Mouse (Mus musculus) monocyte, adult 59 days (primary cell): Measurements from ENCODE around the gene Foxk2. TPM values are rescaled to one million over a fixed set of nuclear protein-coding genes. Genes with fewer than 3 reads are reported as not detected.

Experiments
- total RNA-seq, 2 experiments: library from RNA; stranded (reverse); gene quantifications; one replicate each; pipeline ENCODE4 v1.2.4; 2023

Foxk2 gene
- 10 to 100 TPM; 29.2 to 33.9 TPM for total RNA-seq

GRCm38 (mm10) chr11:121259160-121260100 lies at the start of gene Foxk2:
TSS of gene Foxk2 (plus strand) at chr11:121259990.

DNA sequence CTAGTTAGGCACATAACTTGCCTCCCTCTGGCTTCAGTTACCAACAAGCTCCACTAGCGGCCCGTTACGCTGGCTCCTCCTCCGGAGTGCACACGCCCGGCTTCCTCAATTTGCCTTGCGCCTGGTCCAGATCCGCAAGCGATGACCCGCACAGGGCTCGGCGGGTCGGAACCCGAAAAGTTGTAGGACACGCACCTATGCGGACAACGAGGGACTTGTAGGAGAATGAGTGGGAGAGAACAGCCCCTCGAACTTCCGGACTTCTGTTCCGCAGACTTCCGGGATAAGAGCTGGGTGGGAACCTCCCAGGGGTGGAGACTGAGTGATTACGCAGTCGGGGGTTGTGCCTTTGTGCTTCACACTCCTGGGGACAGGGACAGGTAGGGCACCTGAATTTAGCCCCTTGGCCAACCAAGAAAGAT lies 30.8 kb upstream of the Foxk2 start, which contains the start of gene Cybc1:
Gene Cybc1 (minus strand): TSS at position 305 of the 422 bp plus-strand sequence.

DNA sequence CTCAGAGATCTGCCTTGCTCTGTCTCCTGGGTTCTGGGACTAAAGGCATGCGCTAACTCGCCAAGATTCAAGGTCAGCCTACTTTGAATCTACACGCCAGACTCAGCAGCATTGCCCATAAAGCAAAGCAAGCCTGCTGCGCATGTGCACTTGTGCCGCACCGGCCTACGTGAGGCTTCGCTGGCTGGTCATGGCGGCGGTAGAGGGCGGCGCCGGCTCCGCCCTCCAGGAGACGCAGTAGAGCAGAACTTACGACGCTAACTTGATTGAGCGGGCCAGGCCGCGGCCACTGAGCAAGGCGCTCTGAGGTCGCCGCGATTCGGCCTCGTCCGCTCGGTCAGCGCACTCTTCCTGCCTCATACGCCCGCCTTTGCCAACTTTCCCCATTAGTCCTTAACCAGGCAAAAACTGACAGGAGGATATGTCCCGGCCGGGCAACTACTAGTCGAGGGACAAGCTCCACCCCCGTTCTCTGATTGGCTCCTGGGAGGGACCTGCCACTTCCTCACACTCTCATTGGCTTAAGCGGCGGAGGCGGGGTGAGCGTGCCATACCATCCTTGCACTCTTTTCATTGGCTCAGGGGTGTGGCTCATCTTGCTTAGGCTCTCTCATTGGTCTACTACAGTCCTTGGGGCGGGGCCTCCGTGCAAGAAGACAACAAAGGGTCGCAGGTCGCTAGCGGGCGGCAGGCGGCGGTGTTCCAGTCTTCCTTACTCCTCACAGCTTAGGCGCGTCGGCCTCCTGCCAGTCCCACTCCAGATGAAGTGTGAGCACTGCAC lies 23.0 kb upstream of the Foxk2 start, which contains the start of gene Narf:
Gene Narf (plus strand): TSS at position 690 of the 781 bp plus-strand sequence.

DNA sequence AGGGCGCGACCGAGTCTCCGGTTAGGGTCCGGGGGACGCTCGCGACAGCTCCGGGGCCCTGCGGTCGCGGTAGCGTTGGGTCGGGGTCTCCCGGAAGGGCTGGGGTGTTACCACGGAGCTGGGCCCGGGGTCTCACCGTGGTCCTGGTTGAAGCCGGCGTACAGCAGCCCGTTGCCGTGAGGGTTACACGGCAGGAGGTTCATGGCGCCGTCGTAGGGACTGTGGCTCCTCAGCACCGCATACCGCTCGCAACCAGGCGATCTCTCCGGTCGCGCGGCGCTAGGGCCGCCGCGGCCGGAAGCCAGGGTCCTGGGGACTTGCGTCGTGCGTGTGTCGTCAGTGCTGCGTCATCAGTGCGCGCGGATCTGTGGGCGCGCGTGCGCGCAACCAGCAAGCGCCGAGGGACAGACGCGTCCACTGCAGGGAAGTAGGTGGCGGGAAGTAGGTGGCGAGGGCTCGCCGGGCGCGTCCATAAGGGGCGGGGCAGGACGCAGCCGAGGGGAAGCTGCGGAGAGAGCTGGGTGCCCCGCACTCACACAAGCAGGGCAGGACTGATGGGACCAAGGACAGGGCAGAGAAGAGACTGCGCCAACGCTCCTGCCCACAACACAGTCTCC lies 94.4 kb downstream of the Foxk2 start, which contains the start of gene Wdr45b:
Gene Wdr45b (minus strand): TSS at position 355 of the 617 bp plus-strand sequence.

Other genes with a start within 250 kb of the Foxk2 start
- gene Cd7, start 220.6 kb upstream of the Foxk2 start, total RNA-seq: 10 to 100 TPM; 22.4 to 35.1 TPM
- gene Sectm1b, start 196.4 kb upstream of the Foxk2 start, total RNA-seq: not detected
- gene Sectm1a, start 178.8 kb upstream of the Foxk2 start, total RNA-seq: under 1 TPM; 0.52 to 0.97 TPM
- not detected for gene Tex19.2, start 141.3 kb upstream of the Foxk2 start, total RNA-seq
- not detected for gene Tex19.1, start 113.8 kb upstream of the Foxk2 start, total RNA-seq
- gene Uts2r, start 99.7 kb upstream of the Foxk2 start, total RNA-seq: not detected
- 1 to 10 TPM; 5.2 to 5.6 TPM for gene Hexdc, start 55.6 kb upstream of the Foxk2 start, total RNA-seq
- gene Ogfod3, start 55.3 kb upstream of the Foxk2 start, total RNA-seq: 1 to 10 TPM; 5.0 to 7.0 TPM
- gene Cybc1, start 30.7 kb upstream of the Foxk2 start, total RNA-seq: 10 to 100 TPM; 78.0 to 81.9 TPM
- gene Narf, start 22.7 kb upstream of the Foxk2 start, total RNA-seq: 10 to 100 TPM; 26.4 to 33.7 TPM
- 10 to 100 TPM; 64.2 to 71.9 TPM for gene Wdr45b, start 94.5 kb downstream of the Foxk2 start, total RNA-seq
- not detected for gene Rab40b, start 128.3 kb downstream of the Foxk2 start, total RNA-seq
- gene Fn3krp, start 161.4 kb downstream of the Foxk2 start, total RNA-seq: 1 to 10 TPM; 4.5 to 6.2 TPM
- gene Fn3k, start 174.9 kb downstream of the Foxk2 start, total RNA-seq: under 1 TPM in 1 of 2 experiments, not detected in 1; 0.52 TPM
- 10 to 100 TPM; 26.7 to 27.5 TPM for gene Tbcd, start 192.0 kb downstream of the Foxk2 start, total RNA-seq